Mouse (Mus musculus) erythroblast, embryonic 14.5 days (primary cell): ENCODE measurements at regions not wholly inside any gene's neighbourhood (a gene's known extent, or its start where the extent isn't known, plus 50 kb on each side); places are given as distances from the start of the nearest gene placed in this dataset.
"Not testable (repeated sequence)": the region's sequence is repeated elsewhere in the genome, so short reads cannot be mapped to it uniquely, and the experiment has no call there.

ENCODE experiments used
- H3K27me3 ChIP-seq: 2 replicates; pipeline ENCODE4 v1.6.1; 2012; ENCODE audit warnings: inconsistent platforms; ENCODE audit not compliant: control insufficient read depth
- H3K36me3 ChIP-seq: 2 replicates; pipeline ENCODE4 v1.6.1; 2012; ENCODE audit warnings: mild to moderate bottlenecking, inconsistent platforms; ENCODE audit not compliant: control insufficient read depth
- H3K4me1 ChIP-seq: 2 replicates; pipeline ENCODE4 v1.6.1; 2012; ENCODE audit warnings: inconsistent platforms; ENCODE audit not compliant: control insufficient read depth
- H3K4me3 ChIP-seq: replicated peaks from 2 replicates; pipeline ENCODE3; 2012; ENCODE audit warnings: moderate library complexity, mild to moderate bottlenecking, inconsistent platforms
- H3K9me3 ChIP-seq: 2 replicates; pipeline ENCODE4 v1.6.1; 2012; ENCODE audit warnings: low read length, inconsistent platforms, mixed read lengths; ENCODE audit not compliant: control insufficient read depth
- GATA1 ChIP-seq: IDR thresholded peaks from 2 replicates; pipeline ENCODE4 v1.6.1; 2012; ENCODE audit warnings: low read length, inconsistent platforms, mixed read lengths
- TAL1 ChIP-seq: IDR thresholded peaks from 3 replicates; pipeline ENCODE4 v1.6.1; 2012; ENCODE audit warnings: low read length, inconsistent platforms, mixed read lengths

DNA sequence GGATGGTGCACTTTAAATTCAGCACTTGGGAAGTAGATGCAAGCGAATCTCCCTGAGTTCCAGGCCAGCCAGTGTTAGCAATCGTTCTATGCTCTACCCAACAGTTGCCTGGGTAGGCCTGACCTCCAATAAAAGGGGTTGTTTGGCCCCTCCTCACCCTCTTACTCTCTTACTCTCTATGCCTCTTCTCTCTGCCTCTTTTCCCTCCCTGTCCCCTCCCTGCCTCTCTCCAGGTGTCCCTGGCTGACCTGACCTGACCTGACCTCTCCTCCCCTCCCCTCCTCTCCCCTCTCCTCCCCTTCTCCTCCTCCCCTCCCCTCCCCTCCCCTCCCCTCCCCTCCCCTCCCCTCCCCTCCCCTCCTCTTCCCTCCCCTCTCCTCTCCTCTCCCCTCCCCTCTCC lies 63.0 kb upstream of the Chd2 start:
- H3K27me3 ChIP-seq = no peaks in the 10 kb centered on the region
- no peak overlapping the region for H3K4me3 ChIP-seq
- no peaks in the 10 kb centered on the region for H3K9me3 ChIP-seq
- H3K36me3 ChIP-seq = no peaks in the 10 kb centered on the region
- H3K4me1 ChIP-seq = peaks cover 63% of the 10 kb centered on the region
- TF ChIP-seq GATA1 (no peak), TAL1 (no peak)

DNA sequence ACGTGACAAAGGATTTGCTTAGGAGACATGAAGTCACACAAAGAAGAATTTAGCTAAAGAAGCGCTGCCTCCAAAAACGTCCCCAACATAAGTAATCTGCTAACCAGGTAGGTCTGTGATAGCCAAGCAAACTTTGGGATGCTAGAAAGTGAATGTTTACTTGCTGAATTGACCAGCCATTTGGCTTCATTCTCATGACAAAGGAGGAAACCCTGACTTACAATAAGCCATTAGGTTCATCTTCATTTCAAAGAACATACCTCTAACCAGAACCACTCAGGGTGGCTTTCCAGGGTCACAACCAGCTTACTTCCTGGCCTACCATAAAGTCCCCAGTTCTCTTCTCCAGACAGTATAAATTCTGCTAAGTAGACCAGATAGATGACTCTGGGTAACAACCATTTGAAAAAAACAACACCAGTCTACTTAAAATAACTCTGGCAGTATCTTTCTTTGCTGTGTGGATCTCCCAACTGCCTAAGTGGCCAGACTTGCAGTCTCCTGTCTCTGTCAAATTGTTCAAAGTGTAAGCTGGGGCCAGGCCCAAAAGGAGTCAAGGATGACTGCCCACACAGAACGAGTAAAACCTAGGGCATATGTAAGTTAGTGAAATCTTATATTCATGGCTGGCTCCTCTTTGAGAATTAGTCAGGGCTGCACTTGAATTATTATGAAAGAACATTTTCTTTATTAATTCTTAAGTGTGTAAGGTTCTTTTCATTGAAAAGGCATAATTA lies 61.4 kb upstream of the Chd2 start:
- no peaks in the 10 kb centered on the region for H3K36me3 ChIP-seq
- no peak overlapping the region for H3K4me3 ChIP-seq
- H3K4me1 ChIP-seq = peaks cover 66% of the 10 kb centered on the region
- TF ChIP-seq TAL1 (no peak), GATA1 (no peak)
- H3K27me3 ChIP-seq = no peaks in the 10 kb centered on the region
- no peaks in the 10 kb centered on the region for H3K9me3 ChIP-seq

DNA sequence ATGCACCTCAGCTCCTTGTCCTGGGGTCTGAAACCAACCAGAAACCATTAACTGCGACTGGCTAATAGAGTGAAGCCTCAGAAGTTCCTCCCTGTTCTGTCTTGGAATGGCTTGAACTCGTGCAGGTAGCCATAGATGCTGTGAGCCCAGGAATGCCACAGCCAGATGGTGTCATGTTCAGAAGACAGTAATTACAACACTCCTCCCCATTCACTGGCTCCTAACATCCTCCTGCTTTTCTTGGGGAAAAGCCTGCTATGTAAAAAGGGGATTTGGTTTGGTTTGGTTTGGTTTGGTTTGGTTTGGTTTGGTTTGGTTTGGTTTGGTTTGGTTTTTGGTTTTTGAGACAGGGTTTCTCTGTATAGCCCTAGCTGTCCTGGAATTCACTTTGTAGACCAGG lies 59.7 kb upstream of the Chd2 start:
- TF ChIP-seq GATA1 (no peak), TAL1 (no peak)
- Histone ChIP-seq H3K36me3 (no peaks in the 10 kb centered on the region), H3K9me3 (no peaks in the 10 kb centered on the region), H3K27me3 (no peaks in the 10 kb centered on the region), H3K4me3 (no peak overlapping the region), H3K4me1 (peaks cover 66% of the 10 kb centered on the region)

GRCm38 (mm10) chr7:73600776-73601175 lies 59.1 kb upstream of the Chd2 start:
- TF ChIP-seq GATA1 = no peak; the same call in 1 of the 2 replicates
- no peak for TF ChIP-seq TAL1
- Histone ChIP-seq H3K4me3 (no peak overlapping the region), H3K36me3 (no peaks in the 10 kb centered on the region), H3K4me1 (peaks cover 66% of the 10 kb centered on the region), H3K9me3 (no peaks in the 10 kb centered on the region), H3K27me3 (no peaks in the 10 kb centered on the region)

DNA sequence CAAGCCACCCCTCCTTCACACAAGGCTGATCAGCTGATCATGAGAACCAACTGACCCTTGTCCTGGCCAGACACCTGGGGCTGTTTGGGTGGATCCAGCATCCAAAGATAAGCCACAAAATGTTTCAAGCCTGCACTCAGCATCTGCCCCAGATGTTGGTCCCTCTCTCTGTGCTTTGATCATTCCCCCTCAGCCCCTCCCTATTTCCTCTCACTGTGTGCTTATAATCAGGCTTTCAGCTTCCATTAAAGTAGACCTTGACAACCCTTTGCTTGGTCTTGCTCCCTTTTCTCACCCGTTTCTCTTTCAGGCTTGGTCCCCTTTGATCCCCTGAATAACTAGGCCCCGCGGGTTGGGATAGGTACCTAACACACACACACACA lies 58.4 kb upstream of the Chd2 start:
- not testable (repeated sequence) for H3K36me3 ChIP-seq, H3K27me3 ChIP-seq, H3K4me3 ChIP-seq, H3K9me3 ChIP-seq
- H3K4me1 ChIP-seq = peaks cover 71% of the 10 kb centered on the region

GRCm38 (mm10) chr7:73599354-73600002 lies 57.8 kb upstream of the Chd2 start:
- Histone ChIP-seq H3K36me3 (no peaks in the 10 kb centered on the region), H3K27me3 (no peaks in the 10 kb centered on the region), H3K9me3 (no peaks in the 10 kb centered on the region), H3K4me3 (no peak overlapping the region), H3K4me1 (peaks cover 76% of the 10 kb centered on the region)
- TF ChIP-seq TAL1 = no peak
- no peak for TF ChIP-seq GATA1

DNA sequence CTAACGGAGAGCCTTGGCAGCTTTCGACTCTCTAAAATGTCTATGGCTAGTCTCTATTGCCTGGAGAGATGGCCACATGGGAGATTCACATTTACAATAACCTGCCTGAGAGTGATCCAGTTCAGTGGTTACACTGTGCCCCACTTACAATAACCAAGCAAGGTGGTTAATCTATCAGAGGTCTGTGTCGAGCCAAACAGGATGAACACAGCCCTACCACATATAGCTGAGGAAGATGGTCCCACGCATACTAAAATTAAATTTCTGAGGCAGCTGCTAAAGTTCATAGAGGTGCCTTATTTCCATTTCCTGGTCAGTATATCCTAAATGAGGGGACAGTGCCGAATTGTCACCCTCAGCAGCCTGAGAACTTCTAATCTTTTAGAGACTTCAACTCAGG lies 56.3 kb upstream of the Chd2 start:
- Histone ChIP-seq H3K27me3 (no peaks in the 10 kb centered on the region), H3K9me3 (no peaks in the 10 kb centered on the region), H3K4me1 (peaks cover 85% of the 10 kb centered on the region), H3K4me3 (no peak overlapping the region), H3K36me3 (no peaks in the 10 kb centered on the region)
- no peak for TF ChIP-seq GATA1
- TF ChIP-seq TAL1 = no peak

DNA sequence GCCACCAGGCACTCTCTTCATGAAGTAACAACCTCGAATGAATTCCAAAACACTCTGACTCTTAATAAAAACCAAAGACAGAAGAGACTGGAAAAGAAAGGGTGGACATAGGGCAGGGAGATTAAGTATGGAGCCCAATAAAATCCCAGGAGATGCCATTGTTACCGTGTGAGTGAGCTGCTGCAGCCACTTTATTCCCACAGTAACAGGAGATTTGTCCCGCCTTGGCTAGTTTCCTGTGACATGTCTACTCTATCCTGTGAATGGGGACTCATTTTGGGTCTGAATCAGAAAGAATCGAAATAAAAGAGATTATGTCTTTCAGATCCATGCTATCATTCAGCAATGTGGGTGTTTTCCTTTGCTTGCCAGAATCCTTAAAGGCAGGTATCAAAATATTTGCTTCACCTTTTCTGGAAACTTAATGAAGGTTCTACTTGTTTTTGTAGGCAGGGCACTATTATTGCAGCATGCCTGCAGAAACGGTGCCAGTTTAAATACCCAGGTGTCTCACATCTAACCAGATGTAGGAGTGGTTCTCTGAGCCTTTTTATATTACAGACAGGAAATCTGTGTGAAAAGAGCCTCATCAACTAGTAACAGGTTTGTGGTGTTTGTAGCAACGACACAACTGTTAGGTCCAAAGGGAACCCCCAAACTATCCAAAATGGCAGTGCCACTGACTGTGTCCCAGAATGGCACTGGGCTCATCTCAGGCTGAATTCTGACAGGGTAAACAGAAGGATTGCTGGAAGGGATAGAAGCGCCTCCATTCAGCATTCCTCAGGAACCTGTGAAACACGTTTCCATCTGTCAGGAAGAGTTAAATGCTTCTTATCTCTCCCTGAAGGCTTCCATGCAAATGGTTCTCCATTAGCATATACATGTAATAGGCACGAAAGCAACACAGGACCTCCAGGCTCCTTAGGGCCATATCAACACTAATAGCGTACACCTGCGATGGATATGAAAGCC lies 55.5 kb upstream of the Chd2 start:
- Histone ChIP-seq H3K4me3 (no peak overlapping the region), H3K9me3 (no peaks in the 10 kb centered on the region), H3K4me1 (peaks cover 81% of the 10 kb centered on the region), H3K27me3 (no peaks in the 10 kb centered on the region), H3K36me3 (no peaks in the 10 kb centered on the region)
- TF ChIP-seq GATA1 (no peak), TAL1 (no peak)

DNA sequence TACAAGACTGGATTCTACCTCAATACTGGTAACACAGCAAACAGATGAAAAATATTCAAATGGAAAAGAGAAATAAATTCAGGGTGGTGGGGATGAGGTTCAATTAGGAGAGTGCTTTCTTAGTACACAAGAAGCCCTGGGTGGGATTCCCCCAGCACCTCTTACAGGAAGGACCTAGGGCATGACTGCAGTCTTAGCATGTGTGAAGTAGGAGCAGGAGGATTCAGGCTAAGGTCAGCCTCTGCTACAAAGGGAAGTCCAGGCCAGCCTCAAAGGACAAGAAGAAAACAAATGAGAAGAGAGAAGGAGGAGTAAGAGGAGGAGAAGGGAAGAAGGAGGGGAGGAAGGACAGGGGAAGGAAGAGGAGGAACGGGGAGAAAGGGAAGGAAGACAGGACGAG lies 54.8 kb upstream of the Chd2 start:
- no peak for TF ChIP-seq GATA1
- no peak for TF ChIP-seq TAL1
- no peaks in the 10 kb centered on the region for H3K27me3 ChIP-seq
- no peaks in the 10 kb centered on the region for H3K9me3 ChIP-seq
- no peaks in the 10 kb centered on the region for H3K36me3 ChIP-seq
- H3K4me3 ChIP-seq = no peak overlapping the region
- H3K4me1 ChIP-seq = peaks cover 74% of the 10 kb centered on the region
